Mouse (Mus musculus) heart, adult 2 months (tissue): ENCODE measurements around the gene Dgke.

ENCODE experiments used
- CTCF ChIP-seq: fragments of 200-600 bp; IDR thresholded peaks from 2 replicates; pipeline ENCODE4 v1.8.1; 2022; ENCODE audit warnings: antibody characterized with exemption, mild to moderate bottlenecking, moderate library complexity
- EP300 ChIP-seq: fragments of 200-500 bp; IDR thresholded peaks from 2 replicates; pipeline ENCODE4 v1.6.1; 2011; ENCODE audit warnings: low read depth, low read length, control low read depth; ENCODE audit not compliant: insufficient read depth
- POLR2A ChIP-seq: fragments of 200-500 bp; IDR thresholded peaks from 2 replicates; pipeline ENCODE4 v1.6.1; 2011; ENCODE audit warnings: mild to moderate bottlenecking, low read depth, low read length, control low read depth; ENCODE audit not compliant: insufficient read depth

- no peak for TF ChIP-seq CTCF
- no peak for TF ChIP-seq EP300
- TF ChIP-seq POLR2A: no peak
Observed at GRCm38 (mm10) chr11:89071522-89071921, 4.9 kb upstream of the Dgke start.
